Mouse (Mus musculus) left cerebral cortex, adult 2 months (tissue): Measurements from ENCODE around the gene Necab3. TPM values are rescaled to one million over a fixed set of nuclear protein-coding genes. Genes with fewer than 3 reads are reported as not detected.

ENCODE experiments used
- DNase-seq, 2 experiments: peaks; one replicate each; pipeline ENCODE4 v3.0.0; 2021 to 2022; ENCODE audit warnings: low spot score in 2 of 2, mixed read lengths in 1 of 2; ENCODE audit errors: extremely low spot score in 1 of 2
- H3K27ac ChIP-seq: fragments of 200-600 bp; 2 replicates; pipeline ENCODE4 v1.8.1; 2022
- H3K4me3 ChIP-seq: fragments of 200-600 bp; 2 replicates; pipeline ENCODE4 v1.8.1; 2022
- CTCF ChIP-seq: fragments of 200-600 bp; IDR thresholded peaks from 2 replicates; pipeline ENCODE4 v1.8.1; 2022; ENCODE audit warnings: antibody characterized with exemption, mild to moderate bottlenecking, moderate library complexity
- intact Hi-C: fragments of 180-260 bp; cut with DNase I; formaldehyde crosslinking; loops from one replicate; pipeline ENCODE4 v1.15.1; 2025
- total RNA-seq, 2 experiments: library from RNA; stranded (reverse); gene quantifications; 2 replicates each; pipeline ENCODE4 v1.2.3; 2021

Necab3 gene
- total RNA-seq, 2 experiments from 2014 or later = 79.3 to 82.7 TPM

GRCm38 (mm10) chr2:154551927-154552326 is 6.8 kb downstream of the Necab3 start:
- H3K27ac ChIP-seq = peak overlapping the region; percentile 45; the same call in 1 of the 2 replicates
- no peak for DNase-seq
- H3K4me3 ChIP-seq = peak overlapping the region; percentile 10; the same call in 1 of the 2 replicates
- intact Hi-C loops = no loop called here
- no peak for TF ChIP-seq CTCF

GRCm38 (mm10) chr2:154551476-154551875 is 7.2 kb downstream of the Necab3 start, which contains the start of gene Actl10:
Actl10 (plus strand) TSS chr2:154551776.
- H3K27ac ChIP-seq = peak within 1 kb of the TSS; percentile 45; the same call in 1 of the 2 replicates
- H3K4me3 ChIP-seq = peak within 1 kb of the TSS; percentile 10; the same call in 1 of the 2 replicates
- intact Hi-C loops = no loop called here

DNA sequence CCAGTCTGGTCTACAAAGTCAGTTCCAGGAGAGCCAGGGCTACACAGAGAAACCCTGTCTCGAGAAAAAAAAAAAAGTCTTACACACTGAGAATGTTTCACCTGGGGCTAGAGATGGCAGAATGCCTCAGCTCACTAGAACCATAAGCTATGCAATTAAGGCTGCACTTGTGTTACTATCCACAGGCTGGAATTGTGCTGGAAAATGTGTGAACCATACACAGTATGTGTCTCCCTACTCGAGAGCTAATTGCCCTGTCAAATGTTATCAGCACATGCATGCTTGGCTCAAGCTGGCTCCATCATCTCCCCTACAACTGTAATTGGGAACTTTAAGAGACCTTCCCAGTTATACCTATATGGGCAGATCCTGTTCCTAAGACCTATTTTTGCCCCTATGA is 7.8 kb downstream of the Necab3 start:
- intact Hi-C loops = no loop called here
- Histone ChIP-seq H3K4me3 (no peak overlapping the region), H3K27ac (no peak overlapping the region)
- DNase-seq = no peak
- no peak for TF ChIP-seq CTCF

More at GRCm38 (mm10) chr2:154551476-154551875, 7.2 kb downstream of the Necab3 start, which contains the start of gene Actl10:
- DNase-seq = no peak
- no peak for TF ChIP-seq CTCF

DNA sequence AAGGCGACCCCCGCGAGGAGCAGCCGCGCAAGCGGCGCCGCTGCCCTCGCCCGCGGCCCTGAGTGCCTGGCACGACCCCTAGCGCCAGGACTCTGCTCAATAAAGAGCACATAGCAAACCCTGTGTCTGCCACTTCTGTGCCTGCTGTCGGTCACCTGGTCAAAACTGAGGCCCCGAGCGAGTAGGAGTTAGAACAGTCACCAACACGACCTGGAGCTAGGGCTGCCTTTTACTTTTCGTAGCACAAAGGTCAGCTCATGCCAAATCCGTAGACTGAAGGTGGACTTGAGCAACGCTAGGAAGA is 8.9 kb downstream of the Necab3 start:
- no peak overlapping the region for H3K27ac ChIP-seq
- no peak; the same call in 1 of the 2 replicates for TF ChIP-seq CTCF
- peak overlapping the region; percentile 42 for H3K4me3 ChIP-seq
- intact Hi-C loops = no loop called here
- no peak for DNase-seq

DNA sequence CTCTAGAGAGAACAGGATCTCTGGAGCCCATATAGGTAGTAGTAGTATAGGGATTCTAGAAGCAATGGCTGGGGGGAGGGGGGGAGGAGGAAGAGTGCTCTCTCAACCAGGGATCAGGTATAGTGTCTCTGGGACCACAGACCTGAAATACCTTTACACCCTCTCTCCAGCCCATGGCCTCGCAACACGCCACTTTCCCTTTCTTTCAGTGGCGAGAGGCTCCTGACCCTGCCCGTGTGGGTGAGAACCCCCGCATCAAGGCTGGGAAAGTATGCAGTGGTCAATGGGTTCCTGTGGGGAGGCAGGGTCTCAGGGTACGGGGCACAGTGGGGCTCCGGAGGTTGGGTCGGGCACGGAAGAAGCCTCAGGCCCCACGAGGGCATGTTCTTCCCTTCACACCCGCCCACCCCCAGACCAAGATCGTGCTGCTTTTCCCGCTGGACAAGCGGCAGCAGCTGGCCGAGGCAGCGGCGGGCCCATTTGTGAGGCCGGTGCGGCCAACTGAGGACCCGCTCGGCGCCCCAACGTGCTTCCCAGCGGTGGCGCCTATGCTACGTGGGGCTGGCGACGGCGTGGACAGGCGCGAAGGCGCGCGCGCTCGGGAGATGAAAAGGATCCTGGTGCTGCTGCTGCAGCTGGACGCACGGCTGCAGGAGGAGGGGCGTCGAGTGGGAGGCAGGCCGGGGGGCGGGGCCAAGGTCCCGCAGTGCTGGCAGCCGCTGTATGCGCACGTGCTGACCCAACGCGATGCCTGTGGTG is 9.4 kb downstream of the Necab3 start:
- intact Hi-C loops = no loop called here
- DNase-seq = peak; percentile 60 to 73
- peak overlapping the region; percentile 42 for H3K4me3 ChIP-seq
- no peak overlapping the region for H3K27ac ChIP-seq
- no peak for TF ChIP-seq CTCF

GRCm38 (mm10) chr2:154548688-154549087 is 10.0 kb downstream of the Necab3 start:
- intact Hi-C loops = no loop called here

DNA sequence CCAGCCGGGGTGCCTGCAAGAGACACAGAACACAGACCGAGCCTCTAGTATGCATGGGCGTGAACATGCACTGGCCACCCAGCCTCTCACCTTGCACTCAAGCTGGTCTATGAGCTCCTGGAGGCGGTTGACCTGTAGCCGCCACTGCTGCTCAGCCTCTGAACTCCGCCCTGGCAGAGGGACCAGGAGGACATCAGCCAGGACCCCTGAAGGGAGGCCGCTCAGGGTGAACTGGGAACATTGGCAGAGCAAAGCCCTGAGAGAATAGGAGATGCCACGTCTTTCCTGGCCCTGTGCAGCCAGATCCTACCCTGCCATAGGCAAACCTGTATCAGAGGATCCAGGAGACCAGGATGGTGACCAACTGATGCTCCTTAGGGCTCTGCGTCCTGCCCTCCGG is 12.0 kb downstream of the Necab3 start, which contains the start of gene 1700003F12Rik:
Gene 1700003F12Rik (plus strand): TSS at position 375 of the 400 bp plus-strand sequence.
- intact Hi-C loops = no loop called here
- no peak within 1 kb of the TSS for H3K4me3 ChIP-seq
- H3K27ac ChIP-seq = no peak within 1 kb of the TSS
- no peak for DNase-seq
- no peak for TF ChIP-seq CTCF

More at GRCm38 (mm10) chr2:154548688-154549087, 10.0 kb downstream of the Necab3 start:
- no peak for TF ChIP-seq CTCF
- Histone ChIP-seq H3K4me3 (no peak overlapping the region), H3K27ac (no peak overlapping the region)
- no peak for DNase-seq

GRCm38 (mm10) chr2:154543567-154544347 is 14.9 kb downstream of the Necab3 start:
- H3K27ac ChIP-seq = peak overlapping the region; percentile 66
- intact Hi-C loops = no loop called here
- peak in 1 of 2 experiments; percentile 66 for DNase-seq
- H3K4me3 ChIP-seq = no peak overlapping the region
- TF ChIP-seq CTCF = no peak; the same call in 1 of the 2 replicates

DNA sequence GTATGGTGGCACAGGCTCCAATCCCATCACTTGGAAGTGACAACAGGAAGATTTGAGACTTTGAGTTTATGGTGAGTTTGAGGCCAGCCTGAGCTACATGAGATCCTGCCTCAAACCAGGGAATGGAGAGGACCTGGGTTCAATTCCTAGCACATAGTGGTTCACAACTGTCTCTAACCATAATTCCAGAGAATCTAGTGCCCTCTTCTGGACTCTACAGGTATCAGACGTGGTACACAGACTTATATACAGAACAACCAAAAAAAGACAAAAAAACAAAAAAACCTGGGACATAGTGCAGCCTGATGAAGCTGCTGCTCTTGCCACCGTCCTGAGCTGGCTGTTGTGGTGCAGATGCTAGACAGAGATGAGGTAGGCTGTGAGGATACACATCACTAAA is 17.1 kb downstream of the Necab3 start:
- intact Hi-C loops = no loop called here
- no peak for DNase-seq
- Histone ChIP-seq H3K27ac (no peak overlapping the region), H3K4me3 (no peak overlapping the region)
- TF ChIP-seq CTCF = peak; percentile 36

GRCm38 (mm10) chr2:154539720-154540119 is 19.0 kb downstream of the Necab3 start:
- DNase-seq = peak in 1 of 2 experiments; percentile 56
- TF ChIP-seq CTCF = peak; percentile 76
- H3K4me3 ChIP-seq = no peak overlapping the region
- peak overlapping the region; percentile 79; the same call in 1 of the 2 replicates for H3K27ac ChIP-seq
- intact Hi-C loops = loop anchor here (1.0 kb wide), 2 partner anchors 122 to 127 kb away; no protein-coding TSS in a partner anchor

GRCm38 (mm10) chr2:154538710-154539109 is 20.0 kb downstream of the Necab3 start:
- no peak for TF ChIP-seq CTCF

DNA sequence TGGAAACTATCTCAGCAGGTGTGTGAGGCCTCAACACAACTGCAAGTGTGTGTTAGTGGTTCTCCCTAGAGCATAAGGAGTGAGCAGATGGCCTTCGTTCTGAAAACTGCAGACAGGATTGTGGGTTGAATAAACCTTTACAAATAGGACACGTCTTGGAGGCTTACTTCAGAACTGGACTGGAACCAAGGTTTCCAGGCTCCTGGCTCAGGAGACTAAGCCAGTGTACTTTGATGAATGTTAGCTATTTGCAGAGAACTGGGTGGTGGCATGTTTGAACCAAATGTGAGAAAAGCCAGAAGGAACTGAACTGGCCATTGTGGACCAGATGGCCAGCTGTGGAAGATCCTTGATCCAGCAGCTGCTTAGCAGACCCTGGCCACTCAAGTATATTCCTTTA is 20.4 kb downstream of the Necab3 start:
- DNase-seq = no peak
- intact Hi-C loops = no loop called here
- TF ChIP-seq CTCF = no peak
- Histone ChIP-seq H3K4me3 (no peak overlapping the region), H3K27ac (peak overlapping the region; percentile 79)

More at GRCm38 (mm10) chr2:154538710-154539109, 20.0 kb downstream of the Necab3 start:
- DNase-seq = no peak
- intact Hi-C loops = loop anchor here (1.0 kb wide), 2 partner anchors 121 to 126 kb away; no protein-coding TSS in a partner anchor
- no peak overlapping the region for H3K4me3 ChIP-seq
- peak overlapping the region; percentile 79 for H3K27ac ChIP-seq
